Mouse (Mus musculus): ENCODE measurements around the gene Ercc8. TPM values are rescaled to one million over a fixed set of nuclear protein-coding genes. Genes with fewer than 3 reads are reported as not detected.
A peak's percentile ranks its signal among the peaks of the same experiment; 100 is the strongest.

Gene Ercc8
- 1 to 10 TPM; 4.8 to 5.9 TPM for total RNA-seq (2021)
- polyA plus RNA-seq (2012; rRNA removed), result 4.7 and 7.3 TPM in 2 replicates
- long read RNA-seq, partial matches to known transcripts, result 0 of 1 reads
- long read RNA-seq, other reads (novel, unspliced or antisense), result 0 of 1 reads

DNA sequence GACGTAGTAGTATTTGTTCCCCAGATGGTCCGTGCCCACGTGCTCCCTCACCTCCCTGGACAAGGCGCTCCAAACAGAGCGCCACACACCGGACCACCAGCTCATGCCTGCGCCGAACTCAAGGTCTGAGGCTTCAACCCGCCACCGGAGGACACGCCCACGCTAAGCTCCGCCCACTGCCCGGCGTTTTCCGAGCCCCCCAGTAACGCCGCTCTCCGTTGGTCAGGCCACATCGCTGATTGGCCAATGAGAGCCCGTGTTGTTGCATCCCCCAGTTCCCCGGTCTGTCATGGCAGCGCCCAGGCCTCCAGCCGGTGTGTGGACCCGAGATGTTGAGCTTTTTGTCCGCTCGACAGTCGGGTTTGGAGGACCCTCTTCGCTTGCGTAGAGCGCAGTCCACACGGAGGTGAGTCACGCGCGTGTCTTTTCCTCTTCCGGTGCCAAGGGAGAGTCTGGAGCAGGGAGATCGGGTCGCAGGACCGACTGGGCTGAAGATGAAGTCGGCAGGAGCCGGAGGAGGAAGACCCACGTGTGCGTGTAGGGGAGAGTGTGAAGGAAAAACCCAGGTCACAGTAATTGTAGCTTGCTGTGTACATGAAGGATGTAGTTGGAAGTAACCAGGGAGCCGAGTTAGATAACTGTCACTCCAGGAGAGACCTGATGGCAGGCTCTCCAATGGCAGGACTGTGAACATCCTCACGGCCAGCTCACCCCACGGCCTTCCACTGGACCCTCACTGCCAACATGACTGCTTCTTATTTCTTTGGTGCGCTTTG, at the start of gene Ercc8, which contains the start of gene Ndufaf2:
Gene Ercc8 (plus strand): TSS at position 267 of the 776 bp plus-strand sequence.
Gene Ndufaf2 (minus strand): TSS at position 159 of the 776 bp plus-strand sequence.
- Histone ChIP-seq H3K27ac (peak within 1 kb of the TSS; percentile 62), H3K79me2 (replicated peaks; ENCODE audit: control insufficient read depth, insufficient read depth, low read length) (no peaks in the 10 kb centered on the region; the same call in 1 of the 2 replicates), H3K4me3 (peak within 1 kb of the TSS; percentile 94), H3K9ac (ENCODE audit: low read depth, low read length) (peak within 1 kb of the TSS; percentile 75), H3K27me3 (ENCODE audit: control insufficient read depth, insufficient read depth, low read length) (no peaks in the 10 kb centered on the region), H3K4me1 (ENCODE audit: control insufficient read depth, insufficient read depth, low read length) (no peaks in the 10 kb centered on the region), H3K36me3 (ENCODE audit: control insufficient read depth, insufficient read depth, low read length) (no peaks in the 10 kb centered on the region)
- DNase-seq, result peak; percentile 95 to 98
- WGBS, result under 1% methylated on average over 47 of the region's 47 CpGs
- intact Hi-C loops (cut with DNase I), result no loop called here
- peak; percentile 72 for TF ChIP-seq POLR2A (IDR thresholded peaks at IDR 0.05; ENCODE audit: insufficient read depth, low read depth, low read length)
- TF ChIP-seq CTCF (IDR thresholded peaks at IDR 0.05), result no peak
- TF ChIP-seq EP300 (IDR thresholded peaks at IDR 0.05; ENCODE audit: insufficient read depth, low read depth, low read length), result no peak

DNA sequence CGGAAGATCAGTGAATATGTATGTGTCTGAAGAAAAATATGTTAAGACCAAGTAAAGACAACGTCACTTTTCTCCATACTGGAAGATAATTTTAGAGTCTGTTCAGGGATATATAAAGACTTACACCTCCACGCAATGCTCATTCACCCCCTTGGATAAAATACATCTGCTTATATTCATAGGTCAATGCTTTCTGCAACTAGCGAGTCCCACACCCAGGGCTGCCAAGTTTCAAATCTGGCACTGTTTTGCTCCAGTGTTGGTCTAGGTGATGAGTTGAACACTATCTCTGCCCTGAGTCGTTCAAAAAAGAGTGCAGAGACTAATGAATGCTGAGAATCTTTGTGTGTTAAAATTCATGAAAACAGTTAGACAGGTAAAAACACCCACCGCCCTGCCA, 47.6 kb upstream of the Ercc8 start:
- intact Hi-C loops (cut with DNase I), result no loop called here
- H3K27me3 ChIP-seq (ENCODE audit: control insufficient read depth, insufficient read depth, low read length), result no peaks in the 10 kb centered on the region
- H3K4me3 ChIP-seq, result no peak overlapping the region
- H3K4me1 ChIP-seq (ENCODE audit: control insufficient read depth, insufficient read depth, low read length), result no peaks in the 10 kb centered on the region
- no peak overlapping the region for H3K27ac ChIP-seq
- no peaks in the 10 kb centered on the region for H3K79me2 ChIP-seq (replicated peaks; ENCODE audit: control insufficient read depth, insufficient read depth, low read length)
- TF ChIP-seq CTCF (IDR thresholded peaks at IDR 0.05) (no peak), POLR2A (IDR thresholded peaks at IDR 0.05; ENCODE audit: insufficient read depth, low read depth, low read length) (no peak), EP300 (IDR thresholded peaks at IDR 0.05; ENCODE audit: insufficient read depth, low read depth, low read length) (no peak)
- no peaks in the 10 kb centered on the region for H3K36me3 ChIP-seq (ENCODE audit: control insufficient read depth, insufficient read depth, low read length)
- 76% methylated on average over 6 of the region's 6 CpGs for WGBS
- H3K9ac ChIP-seq (ENCODE audit: low read depth, low read length), result no peak overlapping the region
- no peak for DNase-seq

DNA sequence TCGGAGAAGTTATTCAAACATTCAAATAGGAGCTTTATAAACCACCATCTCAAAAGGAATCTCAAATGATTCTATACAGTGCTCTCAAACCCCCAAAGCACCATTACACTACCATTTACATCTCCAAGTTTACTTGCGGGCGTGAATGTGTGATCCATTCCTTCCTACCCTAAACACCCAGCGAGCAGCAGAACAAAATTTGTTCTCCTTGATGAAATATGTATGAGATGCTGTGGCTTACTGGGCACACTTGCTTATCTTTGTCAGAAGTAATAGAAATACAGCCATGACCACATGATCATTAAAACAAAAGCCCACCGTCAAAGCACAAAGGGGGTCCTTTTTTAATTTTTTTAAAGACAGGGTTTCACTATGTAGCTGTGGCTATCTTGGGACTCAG, 45.0 kb upstream of the Ercc8 start:
- intact Hi-C loops (cut with DNase I), result no loop called here
- no peaks in the 10 kb centered on the region for H3K36me3 ChIP-seq (ENCODE audit: control insufficient read depth, insufficient read depth, low read length)
- H3K27ac ChIP-seq, result no peak overlapping the region
- H3K9ac ChIP-seq (ENCODE audit: low read depth, low read length), result no peak overlapping the region
- TF ChIP-seq CTCF (IDR thresholded peaks at IDR 0.05) (no peak), EP300 (IDR thresholded peaks at IDR 0.05; ENCODE audit: insufficient read depth, low read depth, low read length) (no peak), POLR2A (IDR thresholded peaks at IDR 0.05; ENCODE audit: insufficient read depth, low read depth, low read length) (no peak)
- no peak overlapping the region for H3K4me3 ChIP-seq
- no peaks in the 10 kb centered on the region for H3K79me2 ChIP-seq (replicated peaks; ENCODE audit: control insufficient read depth, insufficient read depth, low read length)
- H3K27me3 ChIP-seq (ENCODE audit: control insufficient read depth, insufficient read depth, low read length), result no peaks in the 10 kb centered on the region
- DNase-seq, result no peak
- H3K4me1 ChIP-seq (ENCODE audit: control insufficient read depth, insufficient read depth, low read length), result no peaks in the 10 kb centered on the region; the same call in 1 of the 2 replicates
- 94% methylated on average over 5 of the region's 5 CpGs for WGBS

DNA sequence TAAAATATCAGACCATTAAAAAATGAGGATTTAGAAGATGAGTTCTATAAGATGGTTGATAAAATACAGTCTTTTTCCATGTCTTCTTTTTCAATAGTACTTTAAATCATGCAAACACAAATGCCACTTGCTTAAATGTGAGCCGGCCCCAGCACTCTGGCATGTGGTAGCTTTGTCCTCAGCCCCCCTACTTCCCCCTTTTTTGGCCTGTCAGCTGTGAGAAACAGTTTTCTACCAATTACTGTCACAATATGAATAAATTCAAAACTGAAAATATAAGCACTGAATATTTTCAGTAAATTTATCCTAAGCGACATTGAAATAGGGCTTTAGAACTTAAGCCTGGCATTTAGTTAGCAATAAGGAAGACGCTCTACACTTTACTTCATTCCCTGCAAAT, 44.3 kb upstream of the Ercc8 start:
- DNase-seq, result no peak
- Histone ChIP-seq H3K79me2 (replicated peaks; ENCODE audit: control insufficient read depth, insufficient read depth, low read length) (no peaks in the 10 kb centered on the region), H3K27ac (no peak overlapping the region), H3K27me3 (ENCODE audit: control insufficient read depth, insufficient read depth, low read length) (no peaks in the 10 kb centered on the region), H3K4me3 (no peak overlapping the region), H3K4me1 (ENCODE audit: control insufficient read depth, insufficient read depth, low read length) (no peaks in the 10 kb centered on the region; the same call in 1 of the 2 replicates), H3K36me3 (ENCODE audit: control insufficient read depth, insufficient read depth, low read length) (no peaks in the 10 kb centered on the region), H3K9ac (ENCODE audit: low read depth, low read length) (no peak overlapping the region)
- TF ChIP-seq CTCF (IDR thresholded peaks at IDR 0.05) (no peak), POLR2A (IDR thresholded peaks at IDR 0.05; ENCODE audit: insufficient read depth, low read depth, low read length) (no peak), EP300 (IDR thresholded peaks at IDR 0.05; ENCODE audit: insufficient read depth, low read depth, low read length) (no peak)
- intact Hi-C loops (cut with DNase I), result no loop called here
- 89% methylated on average over 3 of the region's 3 CpGs for WGBS

DNA sequence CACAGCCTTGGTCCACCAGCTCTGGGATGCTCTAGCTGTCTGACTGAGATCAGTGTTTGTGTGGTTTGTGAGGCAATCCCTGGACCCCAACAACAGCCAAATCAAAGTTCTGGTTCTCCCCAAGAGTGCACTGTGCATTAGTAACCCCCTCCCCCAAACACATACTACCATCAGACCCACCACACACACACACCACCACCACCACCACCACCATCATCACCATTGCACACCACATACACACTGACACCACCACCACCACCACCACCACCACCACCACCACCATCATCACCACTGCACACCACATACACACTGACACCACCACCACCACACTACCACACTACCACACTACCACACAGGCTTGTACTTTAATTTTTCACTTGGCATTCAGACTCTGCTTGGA, 40.9 kb upstream of the Ercc8 start:
- no peak overlapping the region for H3K4me3 ChIP-seq
- H3K36me3 ChIP-seq (ENCODE audit: control insufficient read depth, insufficient read depth, low read length), result no peaks in the 10 kb centered on the region
- H3K9ac ChIP-seq (ENCODE audit: low read depth, low read length), result no peak overlapping the region
- TF ChIP-seq POLR2A (IDR thresholded peaks at IDR 0.05; ENCODE audit: insufficient read depth, low read depth, low read length) (no peak), EP300 (IDR thresholded peaks at IDR 0.05; ENCODE audit: insufficient read depth, low read depth, low read length) (no peak), CTCF (IDR thresholded peaks at IDR 0.05) (no peak)
- no peaks in the 10 kb centered on the region; the same call in 1 of the 2 replicates for H3K4me1 ChIP-seq (ENCODE audit: control insufficient read depth, insufficient read depth, low read length)
- no peak for DNase-seq
- intact Hi-C loops (cut with DNase I), result no loop called here
- no peaks in the 10 kb centered on the region for H3K27me3 ChIP-seq (ENCODE audit: control insufficient read depth, insufficient read depth, low read length)
- no peaks in the 10 kb centered on the region for H3K79me2 ChIP-seq (replicated peaks; ENCODE audit: control insufficient read depth, insufficient read depth, low read length)
- no peak overlapping the region for H3K27ac ChIP-seq

DNA sequence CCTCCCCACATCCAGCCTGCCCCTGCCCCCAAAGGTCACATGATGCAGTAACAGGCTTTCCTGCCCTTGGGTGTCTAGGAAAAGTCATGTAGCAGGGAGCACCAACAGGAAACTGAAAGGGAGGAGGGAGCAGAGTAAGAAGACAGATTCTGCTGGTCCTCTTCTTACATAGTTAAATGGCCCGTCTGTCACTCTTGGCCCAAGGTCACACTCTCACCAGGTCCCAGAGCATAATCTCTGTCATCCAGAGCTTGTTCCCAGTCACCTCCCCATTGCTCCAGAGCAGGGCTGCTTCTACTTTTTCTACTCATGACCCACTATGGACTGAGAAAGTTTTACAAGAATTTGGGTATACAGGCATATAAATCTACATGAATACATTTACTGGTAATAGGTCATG, 40.3 kb upstream of the Ercc8 start:
- H3K9ac ChIP-seq (ENCODE audit: low read depth, low read length), result no peak overlapping the region
- WGBS, result 39% methylated on average over 1 of the region's 1 CpGs
- no peaks in the 10 kb centered on the region for H3K36me3 ChIP-seq (ENCODE audit: control insufficient read depth, insufficient read depth, low read length)
- H3K79me2 ChIP-seq (replicated peaks; ENCODE audit: control insufficient read depth, insufficient read depth, low read length), result no peaks in the 10 kb centered on the region
- no peak overlapping the region for H3K4me3 ChIP-seq
- TF ChIP-seq CTCF (IDR thresholded peaks at IDR 0.05), result no peak
- no peak for TF ChIP-seq EP300 (IDR thresholded peaks at IDR 0.05; ENCODE audit: insufficient read depth, low read depth, low read length)
- TF ChIP-seq POLR2A (IDR thresholded peaks at IDR 0.05; ENCODE audit: insufficient read depth, low read depth, low read length), result no peak
- no peak overlapping the region for H3K27ac ChIP-seq
- intact Hi-C loops (cut with DNase I), result no loop called here
- no peaks in the 10 kb centered on the region; the same call in 1 of the 2 replicates for H3K4me1 ChIP-seq (ENCODE audit: control insufficient read depth, insufficient read depth, low read length)
- DNase-seq, result no peak
- no peaks in the 10 kb centered on the region for H3K27me3 ChIP-seq (ENCODE audit: control insufficient read depth, insufficient read depth, low read length)

Data from heart, adult 2 months (tissue).